Mouse (Mus musculus): ENCODE data around the gene Ss18l2. TPM values are rescaled to one million over a fixed set of nuclear protein-coding genes. Genes with fewer than 3 reads are reported as not detected.

Gene Ss18l2
- polyA plus RNA-seq, 1 experiment: not detected

GRCm38 (mm10) chr9:121708506-121709486 is 1.3 kb upstream of the Ss18l2 start:
- no peak overlapping the region for H3K4me3 ChIP-seq (ENCODE audit: insufficient read depth, low read depth, low read length)
- WGBS: 72% methylated on average over 7 of the region's 7 CpGs
- peaks cover 15% of the 10 kb centered on the region for H3K4me1 ChIP-seq (ENCODE audit: control insufficient read depth, insufficient read depth, low read length)
- TF ChIP-seq POLR2A (IDR thresholded peaks at IDR 0.05; ENCODE audit: insufficient read depth, low read depth, low read length) (no peak), CTCF (IDR thresholded peaks at IDR 0.05; ENCODE audit: insufficient read depth, low read depth, low read length) (no peak)
- no peak overlapping the region for H3K27ac ChIP-seq (ENCODE audit: insufficient read depth, low read depth, low read length)

- under 1% methylated on average over 18 of the region's 18 CpGs for WGBS
- TF ChIP-seq POLR2A (IDR thresholded peaks at IDR 0.05; ENCODE audit: insufficient read depth, low read depth, low read length) (0 out of 2 replicates have a peak, but pooled peaks have one; percentile 4), CTCF (IDR thresholded peaks at IDR 0.05; ENCODE audit: insufficient read depth, low read depth, low read length) (no peak)
- Histone ChIP-seq H3K4me3 (ENCODE audit: insufficient read depth, low read depth, low read length) (peak overlapping the region; percentile 87), H3K27ac (ENCODE audit: insufficient read depth, low read depth, low read length) (peak overlapping the region; percentile 48), H3K4me1 (ENCODE audit: control insufficient read depth, insufficient read depth, low read length) (peaks cover 5% of the 10 kb centered on the region)
These were observed 451 bp downstream of the Ss18l2 start for GRCm38 (mm10) chr9:121710584-121710975.

- Histone ChIP-seq H3K4me3 (ENCODE audit: insufficient read depth, low read depth, low read length) (no peak overlapping the region), H3K27ac (ENCODE audit: insufficient read depth, low read depth, low read length) (no peak overlapping the region), H3K4me1 (ENCODE audit: control insufficient read depth, insufficient read depth, low read length) (peaks cover 5% of the 10 kb centered on the region; the same call in 1 of the 2 replicates)
- TF ChIP-seq POLR2A (IDR thresholded peaks at IDR 0.05; ENCODE audit: insufficient read depth, low read depth, low read length): no peak
- no peak for TF ChIP-seq CTCF (IDR thresholded peaks at IDR 0.05; ENCODE audit: insufficient read depth, low read depth, low read length)
- WGBS: 80% methylated on average over 2 of the region's 2 CpGs
These were observed 6.9 kb downstream of the Ss18l2 start for GRCm38 (mm10) chr9:121717048-121717447.

- Histone ChIP-seq H3K4me3 (ENCODE audit: insufficient read depth, low read depth, low read length) (peak overlapping the region; percentile 88), H3K27ac (ENCODE audit: insufficient read depth, low read depth, low read length) (peak overlapping the region; percentile 92), H3K4me1 (ENCODE audit: control insufficient read depth, insufficient read depth, low read length) (peaks cover 5% of the 10 kb centered on the region; the same call in 1 of the 2 replicates)
- no peak for TF ChIP-seq CTCF (IDR thresholded peaks at IDR 0.05; ENCODE audit: insufficient read depth, low read depth, low read length)
- no peak for TF ChIP-seq POLR2A (IDR thresholded peaks at IDR 0.05; ENCODE audit: insufficient read depth, low read depth, low read length)
- WGBS: 66% methylated on average over 15 of the region's 15 CpGs
These were observed 8.1 kb downstream of the Ss18l2 start for GRCm38 (mm10) chr9:121718070-121718705.

- Histone ChIP-seq H3K27ac (ENCODE audit: insufficient read depth, low read depth, low read length) (peak within 1 kb of the TSS; percentile 92), H3K4me3 (ENCODE audit: insufficient read depth, low read depth, low read length) (peak within 1 kb of the TSS; percentile 88), H3K4me1 (ENCODE audit: control insufficient read depth, insufficient read depth, low read length) (peaks cover 5% of the 10 kb centered on the region; the same call in 1 of the 2 replicates)
- TF ChIP-seq POLR2A (IDR thresholded peaks at IDR 0.05; ENCODE audit: insufficient read depth, low read depth, low read length): peak; percentile 57; the same call in 1 of the 2 replicates
- TF ChIP-seq CTCF (IDR thresholded peaks at IDR 0.05; ENCODE audit: insufficient read depth, low read depth, low read length): 0 out of 2 replicates have a peak, but pooled peaks have one; percentile 1
- under 1% methylated on average over 61 of the region's 61 CpGs for WGBS
These were observed 8.7 kb downstream of the Ss18l2 start, which contains the start of gene Nktr for GRCm38 (mm10) chr9:121718792-121719318. Nktr (plus strand) TSS chr9:121719169.

- H3K4me1 ChIP-seq (ENCODE audit: control insufficient read depth, insufficient read depth, low read length): peaks cover 5% of the 10 kb centered on the region; the same call in 1 of the 2 replicates
- TF ChIP-seq POLR2A (IDR thresholded peaks at IDR 0.05; ENCODE audit: insufficient read depth, low read depth, low read length): no peak
- TF ChIP-seq CTCF (IDR thresholded peaks at IDR 0.05; ENCODE audit: insufficient read depth, low read depth, low read length): no peak
- H3K27ac ChIP-seq (ENCODE audit: insufficient read depth, low read depth, low read length): no peak overlapping the region
- peak overlapping the region; percentile 88 for H3K4me3 ChIP-seq (ENCODE audit: insufficient read depth, low read depth, low read length)
- under 1% methylated on average over 80 of the region's 87 CpGs for WGBS
These were observed 9.5 kb downstream of the Ss18l2 start for GRCm38 (mm10) chr9:121719347-121720331.

GRCm38 (mm10) chr9:121740490-121740889 is 30.4 kb downstream of the Ss18l2 start:
- TF ChIP-seq POLR2A (IDR thresholded peaks at IDR 0.05; ENCODE audit: insufficient read depth, low read depth, low read length) (no peak), CTCF (IDR thresholded peaks at IDR 0.05; ENCODE audit: insufficient read depth, low read depth, low read length) (no peak)
- no peak overlapping the region for H3K4me3 ChIP-seq (ENCODE audit: insufficient read depth, low read depth, low read length)
- 49% methylated on average over 6 of the region's 6 CpGs for WGBS
- H3K4me1 ChIP-seq (ENCODE audit: control insufficient read depth, insufficient read depth, low read length): no peaks in the 10 kb centered on the region
- H3K27ac ChIP-seq (ENCODE audit: insufficient read depth, low read depth, low read length): no peak overlapping the region

- Histone ChIP-seq H3K4me1 (ENCODE audit: control insufficient read depth, insufficient read depth, low read length) (no peaks in the 10 kb centered on the region), H3K27ac (ENCODE audit: insufficient read depth, low read depth, low read length) (no peak overlapping the region), H3K4me3 (ENCODE audit: insufficient read depth, low read depth, low read length) (no peak overlapping the region)
- TF ChIP-seq CTCF (IDR thresholded peaks at IDR 0.05; ENCODE audit: insufficient read depth, low read depth, low read length) (no peak), POLR2A (IDR thresholded peaks at IDR 0.05; ENCODE audit: insufficient read depth, low read depth, low read length) (no peak)
- 88% methylated on average over 3 of the region's 3 CpGs for WGBS
These were observed 31.0 kb downstream of the Ss18l2 start for GRCm38 (mm10) chr9:121741168-121741567.

Data from olfactory bulb, adult 2 months (tissue).